Mouse (Mus musculus): ENCODE measurements around the gene Smad3.

- no peak for TF ChIP-seq CTCF (IDR thresholded peaks at IDR 0.05; ENCODE audit: control insufficient read depth, insufficient read depth, insufficient replicate concordance, low read depth, low read length)
- no peak for TF ChIP-seq POLR2A (IDR thresholded peaks at IDR 0.05; ENCODE audit: control insufficient read depth, low read depth, low read length)
These were observed 115.7 kb downstream of the Smad3 start for GRCm38 (mm10) chr9:63641983-63642646.
